Mouse (Mus musculus): ENCODE results near the gene Mrpl34.
"Not testable (repeated sequence)": the region's sequence is repeated elsewhere in the genome, so short reads cannot be mapped to it uniquely, and the experiment has no call there.

Gene Mrpl34

GRCm38 (mm10) chr8:71464513-71465500, at the start of gene Mrpl34:
Mrpl34 (plus strand) TSS chr8:71464959.
- DNase-seq (ENCODE audit: low spot score): peak; percentile 99

GRCm38 (mm10) chr8:71422121-71422520, 42.6 kb upstream of the Mrpl34 start:
- no peak for DNase-seq (ENCODE audit: low spot score)

DNA sequence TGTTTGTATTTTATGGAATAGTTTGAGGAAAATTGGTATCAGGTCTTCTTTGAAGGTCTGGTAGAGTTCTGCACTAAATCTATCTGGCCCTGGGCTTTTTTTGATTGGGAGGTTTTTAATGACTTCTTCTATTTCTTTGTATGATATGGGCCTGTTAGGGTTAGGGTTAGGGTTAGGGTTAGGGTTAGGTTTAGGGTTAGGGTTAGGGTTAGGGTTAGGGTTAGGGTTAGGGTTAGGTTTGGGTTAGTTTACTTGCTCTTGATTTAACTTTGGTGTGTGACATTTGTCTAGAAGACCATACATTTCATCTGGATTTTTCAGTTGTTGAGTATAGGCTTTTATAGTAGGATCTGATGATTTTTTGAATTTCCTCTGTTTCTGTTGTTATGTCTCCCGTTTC, 31.8 kb upstream of the Mrpl34 start:
- not testable (repeated sequence) for DNase-seq (ENCODE audit: low spot score)

DNA sequence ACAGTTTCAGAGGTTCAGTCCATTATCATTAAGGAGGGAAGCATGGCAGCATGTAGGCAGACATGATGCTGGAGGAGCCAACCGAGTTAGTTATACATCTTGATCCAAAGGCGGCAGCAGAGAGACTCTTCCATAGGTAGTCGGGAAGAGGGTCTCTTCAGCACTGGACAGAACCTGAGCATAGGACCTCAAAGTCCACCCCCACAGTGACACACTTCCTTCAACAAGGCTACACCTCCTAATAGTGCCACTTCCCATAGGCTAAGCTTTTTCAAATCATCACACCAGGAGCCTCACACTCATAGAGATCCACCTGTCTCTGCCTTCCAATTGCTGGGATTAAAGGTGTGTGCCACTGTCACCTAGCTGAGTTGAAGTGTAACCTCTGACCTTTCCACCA, 27.7 kb upstream of the Mrpl34 start:
- no peak for DNase-seq (ENCODE audit: low spot score)

- peak; percentile 71 for DNase-seq (ENCODE audit: low spot score)
Measured at GRCm38 (mm10) chr8:71441404-71441803, 23.4 kb upstream of the Mrpl34 start.

DNA sequence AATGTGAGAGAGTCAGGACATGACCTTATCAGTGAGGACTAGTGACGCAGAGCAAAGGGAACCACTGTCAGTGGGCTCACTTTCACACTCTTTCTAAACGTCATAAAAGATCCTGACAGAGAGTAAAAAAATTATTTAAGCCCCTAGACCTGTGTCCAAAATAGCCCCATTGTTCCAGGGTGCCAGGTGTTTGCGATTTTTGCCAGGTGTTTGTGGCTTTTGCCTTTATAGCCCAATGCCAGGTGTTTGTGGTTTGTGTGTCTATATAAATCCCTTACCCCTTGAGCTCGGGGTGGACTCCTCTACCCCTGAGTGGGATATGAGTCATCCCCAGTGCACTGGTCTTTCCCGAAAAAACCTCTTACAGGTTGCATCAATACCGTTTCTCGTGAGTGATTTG, 19.7 kb upstream of the Mrpl34 start:
- DNase-seq (ENCODE audit: low spot score): no peak

- no peak for DNase-seq (ENCODE audit: low spot score)
Measured at GRCm38 (mm10) chr8:71451337-71451736, 13.4 kb upstream of the Mrpl34 start.

DNA sequence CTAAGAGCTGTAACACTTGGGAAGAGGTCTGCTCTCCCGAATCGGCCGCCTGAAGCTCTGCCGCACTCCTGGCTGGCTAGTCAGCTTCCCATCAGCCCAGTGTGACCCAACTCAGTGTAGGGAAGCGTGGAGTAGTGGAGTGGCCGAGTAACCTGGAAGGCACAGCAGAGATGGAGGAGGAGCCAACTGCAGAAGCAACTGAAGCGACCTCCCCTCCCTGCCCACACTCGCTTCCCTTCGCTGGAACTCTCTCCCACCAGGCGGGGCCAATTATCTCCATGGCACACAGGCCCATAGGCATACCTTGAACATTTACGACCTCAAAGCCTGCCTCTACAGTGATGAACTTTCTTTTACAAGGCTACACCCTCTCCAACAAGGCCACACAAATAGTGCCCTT, 13.0 kb upstream of the Mrpl34 start:
- no peak for DNase-seq (ENCODE audit: low spot score)

DNA sequence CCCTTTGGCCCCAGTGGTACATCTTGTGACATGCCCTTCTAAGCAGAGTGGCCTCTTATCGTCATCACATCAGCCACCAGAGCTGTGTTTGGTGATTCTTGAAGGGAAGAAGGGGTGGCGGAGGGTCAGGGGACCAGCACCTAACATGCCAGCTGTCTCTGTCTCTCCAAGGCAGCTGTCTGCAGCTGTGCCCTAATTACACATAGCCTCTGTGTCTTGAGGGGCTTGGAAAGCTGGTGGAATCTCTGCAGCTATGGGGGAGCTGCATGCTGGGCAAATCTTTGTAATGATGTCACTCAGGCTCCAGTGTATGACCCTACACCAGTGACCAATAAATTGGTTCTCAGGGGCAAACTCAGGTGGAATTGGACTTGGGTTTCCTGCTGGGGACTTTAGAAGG, 12.1 kb upstream of the Mrpl34 start:
- DNase-seq (ENCODE audit: low spot score): no peak

DNA sequence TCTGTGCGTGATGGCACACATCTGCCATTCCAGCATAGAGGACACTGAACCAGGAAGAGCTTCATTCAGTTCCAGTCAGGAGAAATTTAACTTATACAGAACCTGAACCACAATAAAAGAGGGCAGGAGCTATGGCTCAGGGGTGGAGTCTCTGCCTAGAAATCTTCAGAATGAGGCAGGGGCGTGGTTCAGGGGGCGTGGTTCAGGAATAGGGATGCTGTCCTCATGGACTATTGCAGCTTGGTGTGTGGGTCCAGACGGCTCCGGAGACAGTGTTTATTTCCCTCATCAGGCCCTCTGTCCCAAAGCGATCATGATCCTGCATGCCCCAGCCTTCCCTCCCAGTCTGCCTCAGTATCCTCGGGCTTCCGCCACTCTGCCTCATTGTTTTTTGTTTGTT, 10.1 kb upstream of the Mrpl34 start:
- DNase-seq (ENCODE audit: low spot score): no peak

- no peak for DNase-seq (ENCODE audit: low spot score)
Measured at GRCm38 (mm10) chr8:71456906-71457305, 7.9 kb upstream of the Mrpl34 start.

- no peak for DNase-seq (ENCODE audit: low spot score)
Measured at GRCm38 (mm10) chr8:71457659-71458270, 7.0 kb upstream of the Mrpl34 start.

DNA sequence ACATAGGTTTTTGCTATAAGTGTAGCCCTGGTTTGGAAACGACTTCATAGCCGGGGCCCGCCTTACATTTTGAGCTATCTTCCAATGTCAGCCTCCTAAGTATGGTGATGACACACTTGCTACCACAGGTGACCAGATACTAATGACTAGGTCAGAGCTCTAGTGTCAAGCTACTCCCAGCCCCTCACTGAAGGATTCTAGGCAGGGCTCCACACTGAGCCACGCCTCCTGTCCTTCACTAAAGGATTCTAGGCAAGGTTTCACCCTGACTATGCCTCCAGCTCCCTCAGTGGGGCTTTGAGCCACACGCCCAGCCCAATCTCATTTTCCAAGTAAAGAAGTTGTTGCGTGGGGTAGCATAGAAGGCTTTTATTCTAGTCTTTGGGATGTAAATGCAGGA, 4.0 kb upstream of the Mrpl34 start:
- no peak for DNase-seq (ENCODE audit: low spot score)

DNA sequence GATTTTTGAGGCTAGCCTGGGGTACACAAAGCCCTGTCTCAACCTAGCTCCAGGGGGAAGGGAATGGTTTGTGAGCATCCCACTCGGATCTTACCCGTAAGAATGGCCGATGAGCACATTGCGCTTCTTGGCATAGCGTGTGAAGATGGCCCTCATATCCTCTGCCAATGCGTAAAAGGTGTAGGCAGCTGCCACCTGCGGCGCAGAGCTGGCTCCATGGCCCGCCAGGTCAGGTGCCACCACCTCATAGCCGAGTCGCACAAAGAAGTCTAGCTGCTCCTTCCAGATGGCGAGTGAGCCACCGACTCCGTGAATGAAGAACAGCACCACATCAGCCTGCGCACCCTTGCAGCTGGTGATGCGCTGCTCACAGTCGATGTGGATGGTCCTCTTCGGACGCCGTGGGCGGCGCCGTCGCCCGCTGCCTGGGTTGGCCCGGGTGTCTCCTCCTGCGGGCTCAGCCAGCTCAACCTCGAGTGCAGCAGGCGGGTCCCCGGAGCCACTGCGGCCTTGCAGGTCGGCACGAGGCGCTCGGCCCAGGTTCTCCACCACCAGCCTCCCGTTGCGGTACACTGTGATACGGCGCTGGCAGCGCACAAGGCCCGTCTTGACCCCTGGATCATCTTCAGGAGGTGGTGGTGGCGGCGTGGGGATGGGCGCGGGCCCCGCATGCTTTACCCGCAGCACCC, 3.5 kb upstream of the Mrpl34 start:
- no peak for DNase-seq (ENCODE audit: low spot score)

DNA sequence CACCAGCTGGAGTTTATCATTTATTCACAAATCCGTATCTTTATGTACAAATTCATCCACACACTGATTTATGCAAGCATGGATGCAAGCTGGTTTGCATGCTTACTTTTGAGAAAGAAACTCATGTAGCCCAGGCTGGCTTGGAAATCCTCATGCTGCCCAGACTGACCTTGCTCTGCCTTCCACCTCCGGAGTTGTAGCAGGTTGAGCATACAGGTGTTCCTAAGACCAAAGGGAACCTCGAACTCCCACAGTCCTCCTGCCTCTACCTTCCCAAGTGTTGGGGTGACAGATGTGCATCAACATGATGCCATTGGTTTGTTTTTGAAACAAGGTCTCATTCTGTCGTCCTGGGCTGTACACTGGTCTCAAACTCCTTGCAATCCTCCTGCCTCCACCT, 2.6 kb upstream of the Mrpl34 start:
- DNase-seq (ENCODE audit: low spot score): no peak

DNA sequence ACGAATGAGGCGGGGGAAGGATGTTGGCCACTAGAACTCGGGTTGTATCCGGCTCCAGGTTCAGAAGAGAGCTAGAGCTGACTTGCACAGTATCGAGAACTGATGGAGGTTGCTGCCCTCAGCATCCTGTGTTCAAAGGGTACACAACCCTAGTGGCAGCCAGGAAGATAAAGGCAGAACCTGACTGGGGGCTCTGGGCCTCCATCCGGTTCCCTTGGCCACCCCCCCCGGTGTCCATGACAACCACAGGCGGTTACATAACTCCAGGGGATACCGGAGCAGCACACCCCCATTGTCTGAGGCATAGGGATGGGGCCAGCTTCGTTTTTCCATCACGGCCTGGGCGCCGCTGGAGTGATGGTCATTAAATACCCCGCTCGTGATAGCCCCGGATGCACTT, 2.0 kb upstream of the Mrpl34 start:
- DNase-seq (ENCODE audit: low spot score): peak; percentile 96

- peak; percentile 88 for DNase-seq (ENCODE audit: low spot score)
Measured at GRCm38 (mm10) chr8:71463188-71464033, 1.3 kb upstream of the Mrpl34 start, which contains the start of gene Abhd8. Abhd8 (minus strand) TSS chr8:71463655.

DNA sequence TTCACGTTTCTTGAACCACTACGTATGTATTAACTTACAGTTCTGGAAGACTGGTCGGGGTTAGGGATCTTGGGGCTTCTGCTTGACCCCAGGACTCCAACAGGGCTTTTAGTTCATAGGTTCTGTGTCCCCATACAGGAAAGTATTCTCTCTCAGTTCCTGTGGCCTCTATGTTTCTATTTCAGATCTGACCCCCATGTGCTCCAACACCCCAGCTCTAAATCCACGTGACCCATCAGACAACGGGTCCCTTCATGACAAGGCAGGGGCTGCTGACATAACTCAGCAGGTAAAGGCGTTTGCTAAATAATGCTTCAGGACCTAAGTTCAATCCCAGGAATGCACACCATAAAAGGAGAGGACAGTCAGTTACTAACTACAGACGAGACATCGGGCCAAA, 974 bp downstream of the Mrpl34 start:
- no peak for DNase-seq (ENCODE audit: low spot score)

GRCm38 (mm10) chr8:71466198-71466597, 1.4 kb downstream of the Mrpl34 start:
- DNase-seq (ENCODE audit: low spot score): no peak

- no peak for DNase-seq (ENCODE audit: low spot score)
Measured at GRCm38 (mm10) chr8:71467201-71467600, 2.4 kb downstream of the Mrpl34 start.

DNA sequence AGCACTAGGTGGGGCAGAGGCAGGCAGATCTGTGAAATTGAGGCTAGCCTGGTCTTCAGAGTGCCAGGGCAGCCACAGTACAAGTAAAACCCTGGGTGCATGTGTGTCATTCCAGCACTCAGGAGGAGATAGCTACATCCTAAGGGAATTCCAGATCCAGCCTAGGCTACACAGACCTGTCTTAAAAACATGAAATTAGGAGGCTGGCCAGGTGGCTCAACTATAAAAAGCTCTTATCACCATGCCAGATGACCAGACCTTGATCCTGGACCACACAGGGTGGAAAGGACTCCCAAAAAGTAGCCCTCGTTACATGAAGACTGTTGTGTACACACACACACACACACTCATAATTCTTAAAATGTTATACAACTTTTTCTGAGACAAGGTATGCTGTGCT, 3.2 kb downstream of the Mrpl34 start:
- no peak for DNase-seq (ENCODE audit: low spot score)

- DNase-seq (ENCODE audit: low spot score): peak; percentile 98
Measured at GRCm38 (mm10) chr8:71468916-71469315, 4.2 kb downstream of the Mrpl34 start, which contains the start of gene Dda1. Dda1 (plus strand) TSS chr8:71469199.

Data from T-cell, adult 2 months (primary cell).